Mouse (Mus musculus): Measurements from ENCODE around the gene Gpr22. TPM values are rescaled to one million over a fixed set of nuclear protein-coding genes. Genes with fewer than 3 reads are reported as not detected.

Gpr22 gene
- polyA plus RNA-seq (2012; rRNA removed) (0.01 TPM in 1 of 2 replicates, not detected in the other), polyA plus RNA-seq (2014; fragmentation: Nextera tagmentation; extraction: Ambion mirVana) (0.04 and 0.10 TPM in 2 replicates)

- Histone ChIP-seq H3K4me1 (replicated peaks; ENCODE audit: control insufficient read depth in 2 of 2, insufficient read depth in 2 of 2, low read length in 1 of 2) (no peaks in the 10 kb centered on the region), H3K36me3 (replicated peaks; ENCODE audit: control insufficient read depth, insufficient read depth, low read depth) (no peaks in the 10 kb centered on the region), H3K27ac (no peak within 1 kb of the TSS), H3K4me3 (ENCODE audit: insufficient read depth in 1 of 2, low read depth in 2 of 2, low read length in 2 of 2) (no peak within 1 kb of the TSS), H3K27me3 (ENCODE audit: control insufficient read depth, insufficient read depth, low read length) (no peaks in the 10 kb centered on the region), H3K4me2 (ENCODE audit: low read depth) (no peak within 1 kb of the TSS), H3K9ac (replicated peaks) (no peak within 1 kb of the TSS), H3K9me3 (ENCODE audit: control insufficient read depth, low read length) (no peaks in the 10 kb centered on the region)
- DNase-seq (ENCODE audit: low read depth in 3 of 3, low spot score in 3 of 3) (no peak), ATAC-seq (ENCODE audit: insufficient read depth) (no peak)
- 58% methylated on average over 6 of the region's 6 CpGs for WGBS (ENCODE audit: insufficient replicate concordance)
- TF ChIP-seq CTCF (IDR thresholded peaks at IDR 0.05; ENCODE audit: low read depth), result no peak
- no peak for TF ChIP-seq EP300 (IDR thresholded peaks at IDR 0.05; ENCODE audit: low read depth)
These were observed at the start of gene Gpr22 for GRCm38 (mm10) chr12:31713600-31713999. TSS of gene Gpr22 (minus strand) at chr12:31713947.

DNA sequence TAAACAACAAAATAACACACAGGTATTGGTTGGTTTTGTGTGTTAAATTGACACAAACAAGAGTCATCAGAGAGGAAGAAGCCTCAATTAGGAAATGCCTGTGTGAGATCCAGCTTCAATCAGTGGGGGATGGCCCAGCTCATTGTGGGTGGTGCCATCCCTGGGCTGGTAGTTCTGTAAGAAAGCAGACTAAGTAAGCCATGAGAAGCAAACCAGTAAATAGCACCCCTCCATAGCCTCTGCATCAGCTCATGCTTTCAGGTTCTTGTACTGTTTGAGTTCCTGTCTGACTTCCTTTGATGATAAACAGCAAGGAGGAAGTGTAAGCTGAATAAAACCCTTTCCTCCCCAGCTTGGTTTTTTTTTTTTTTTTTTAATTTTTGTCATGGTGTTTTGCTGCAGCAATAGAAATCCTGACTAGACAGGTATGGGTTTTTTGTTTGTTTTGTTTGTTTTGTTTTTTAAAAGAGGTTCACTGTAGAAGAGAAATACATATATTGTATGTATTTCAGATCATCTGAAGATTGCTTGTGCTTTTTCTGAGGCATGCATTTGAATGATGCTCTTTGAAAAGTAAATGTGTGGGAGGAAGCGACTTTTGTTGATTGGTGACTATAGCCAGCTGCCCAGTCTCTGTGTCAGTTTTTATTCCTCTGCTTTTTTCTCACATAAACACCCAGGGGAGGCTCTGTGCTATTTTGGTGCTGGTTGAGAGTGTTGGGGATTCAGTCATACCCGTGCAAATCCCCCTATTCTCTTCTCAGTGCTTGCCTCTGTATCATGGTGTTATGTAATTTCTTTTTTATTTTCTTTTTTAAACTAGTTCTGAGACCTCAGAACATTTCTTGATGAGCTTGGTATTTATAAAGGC lies 42.4 kb upstream of the Gpr22 start:
- no peaks in the 10 kb centered on the region for H3K9me3 ChIP-seq (ENCODE audit: control insufficient read depth, low read length)
- no peaks in the 10 kb centered on the region for H3K36me3 ChIP-seq (replicated peaks; ENCODE audit: control insufficient read depth, insufficient read depth, low read depth)
- ATAC-seq (ENCODE audit: insufficient read depth) (no peak), DNase-seq (ENCODE audit: low read depth in 3 of 3, low spot score in 3 of 3) (no peak)
- H3K4me2 ChIP-seq (ENCODE audit: low read depth), result no peak overlapping the region
- no peak overlapping the region for H3K9ac ChIP-seq (replicated peaks)
- H3K4me3 ChIP-seq (ENCODE audit: insufficient read depth in 1 of 2, low read depth in 2 of 2, low read length in 2 of 2), result no peak overlapping the region
- TF ChIP-seq CTCF (IDR thresholded peaks at IDR 0.05; ENCODE audit: low read depth) (no peak), EP300 (IDR thresholded peaks at IDR 0.05; ENCODE audit: low read depth) (no peak)
- H3K27ac ChIP-seq, result no peak overlapping the region
- WGBS (ENCODE audit: insufficient replicate concordance), result 51% methylated on average over 2 of the region's 2 CpGs
- no peaks in the 10 kb centered on the region for H3K4me1 ChIP-seq (replicated peaks; ENCODE audit: control insufficient read depth in 2 of 2, insufficient read depth in 2 of 2, low read length in 1 of 2)
- H3K27me3 ChIP-seq (ENCODE audit: control insufficient read depth, insufficient read depth, low read length), result no peaks in the 10 kb centered on the region

- no peak overlapping the region for H3K27ac ChIP-seq
- no peak overlapping the region for H3K9ac ChIP-seq (replicated peaks)
- H3K9me3 ChIP-seq (ENCODE audit: control insufficient read depth, low read length), result no peaks in the 10 kb centered on the region
- 70% methylated on average over 2 of the region's 2 CpGs for WGBS (ENCODE audit: insufficient replicate concordance)
- DNase-seq (ENCODE audit: low read depth in 3 of 3, low spot score in 3 of 3) (no peak), ATAC-seq (ENCODE audit: insufficient read depth) (no peak)
- H3K4me1 ChIP-seq (replicated peaks; ENCODE audit: control insufficient read depth in 2 of 2, insufficient read depth in 2 of 2, low read length in 1 of 2), result no peaks in the 10 kb centered on the region
- H3K4me3 ChIP-seq (ENCODE audit: insufficient read depth in 1 of 2, low read depth in 2 of 2, low read length in 2 of 2), result no peak overlapping the region
- H3K36me3 ChIP-seq (replicated peaks; ENCODE audit: control insufficient read depth, insufficient read depth, low read depth), result no peaks in the 10 kb centered on the region
- TF ChIP-seq EP300 (IDR thresholded peaks at IDR 0.05; ENCODE audit: low read depth) (no peak), CTCF (IDR thresholded peaks at IDR 0.05; ENCODE audit: low read depth) (no peak)
- H3K27me3 ChIP-seq (ENCODE audit: control insufficient read depth, insufficient read depth, low read length), result no peaks in the 10 kb centered on the region
- H3K4me2 ChIP-seq (ENCODE audit: low read depth), result no peak overlapping the region
These were observed 40.7 kb upstream of the Gpr22 start for GRCm38 (mm10) chr12:31754465-31754864.

DNA sequence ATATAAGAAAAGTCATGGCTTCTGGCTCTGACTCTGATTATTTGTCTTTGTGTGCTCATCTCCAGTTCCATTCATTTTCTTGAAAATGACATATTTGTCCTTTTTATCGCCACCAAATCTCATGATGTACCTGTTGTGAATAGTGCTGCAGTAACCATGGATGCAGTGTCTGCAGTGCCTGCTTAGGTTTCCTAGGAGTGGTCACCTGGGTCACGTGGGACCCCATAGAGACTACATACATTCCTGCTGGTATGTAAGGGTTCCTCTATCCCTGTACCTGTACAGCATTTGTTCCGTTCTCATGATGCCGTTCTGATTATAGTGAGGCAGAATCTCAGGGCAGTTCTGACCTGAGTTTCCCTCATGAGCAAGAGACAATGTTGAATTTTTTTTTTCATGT lies 36.1 kb upstream of the Gpr22 start:
- ATAC-seq (ENCODE audit: insufficient read depth), result no peak
- Histone ChIP-seq H3K4me2 (ENCODE audit: low read depth) (no peak overlapping the region), H3K36me3 (replicated peaks; ENCODE audit: control insufficient read depth, insufficient read depth, low read depth) (no peaks in the 10 kb centered on the region), H3K27ac (no peak overlapping the region), H3K27me3 (ENCODE audit: control insufficient read depth, insufficient read depth, low read length) (no peaks in the 10 kb centered on the region), H3K4me3 (ENCODE audit: insufficient read depth in 1 of 2, low read depth in 2 of 2, low read length in 2 of 2) (no peak overlapping the region), H3K4me1 (replicated peaks; ENCODE audit: control insufficient read depth in 2 of 2, insufficient read depth in 2 of 2, low read length in 1 of 2) (no peaks in the 10 kb centered on the region), H3K9ac (replicated peaks) (no peak overlapping the region), H3K9me3 (ENCODE audit: control insufficient read depth, low read length) (no peaks in the 10 kb centered on the region)
- TF ChIP-seq CTCF (IDR thresholded peaks at IDR 0.05; ENCODE audit: low read depth) (no peak), EP300 (IDR thresholded peaks at IDR 0.05; ENCODE audit: low read depth) (no peak)
- 75% methylated on average over 4 of the region's 4 CpGs for WGBS (ENCODE audit: insufficient replicate concordance)
- DNase-seq (ENCODE audit: low read depth in 3 of 3, low spot score in 3 of 3), result no peak

DNA sequence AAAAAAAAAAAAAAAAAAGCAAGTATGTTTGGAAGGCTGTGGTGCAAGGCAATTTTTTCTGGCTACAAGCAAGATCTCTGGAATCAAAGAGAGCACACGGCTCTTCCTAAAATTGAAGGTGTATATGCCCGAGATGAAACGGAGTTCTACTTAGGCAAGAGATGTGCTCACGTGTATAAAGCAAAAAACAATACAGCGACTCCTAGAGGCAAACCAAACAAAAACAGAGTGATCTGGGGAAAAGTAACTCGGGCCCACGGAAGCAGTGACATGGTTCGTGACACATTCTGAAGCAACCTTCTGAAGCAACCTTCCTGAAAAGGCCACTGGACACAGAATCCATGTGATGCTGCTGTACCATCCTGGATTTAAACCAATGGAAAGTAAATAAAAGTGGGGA lies 33.6 kb upstream of the Gpr22 start:
- Histone ChIP-seq H3K36me3 (replicated peaks; ENCODE audit: control insufficient read depth, insufficient read depth, low read depth) (no peaks in the 10 kb centered on the region), H3K4me2 (ENCODE audit: low read depth) (no peak overlapping the region), H3K9ac (replicated peaks) (no peak overlapping the region), H3K27me3 (ENCODE audit: control insufficient read depth, insufficient read depth, low read length) (no peaks in the 10 kb centered on the region), H3K9me3 (ENCODE audit: control insufficient read depth, low read length) (no peaks in the 10 kb centered on the region), H3K4me1 (replicated peaks; ENCODE audit: control insufficient read depth in 2 of 2, insufficient read depth in 2 of 2, low read length in 1 of 2) (no peaks in the 10 kb centered on the region), H3K4me3 (ENCODE audit: insufficient read depth in 1 of 2, low read depth in 2 of 2, low read length in 2 of 2) (no peak overlapping the region), H3K27ac (no peak overlapping the region)
- ATAC-seq (ENCODE audit: insufficient read depth) (no peak), DNase-seq (ENCODE audit: low read depth in 3 of 3, low spot score in 3 of 3) (no peak)
- TF ChIP-seq EP300 (IDR thresholded peaks at IDR 0.05; ENCODE audit: low read depth) (no peak), CTCF (IDR thresholded peaks at IDR 0.05; ENCODE audit: low read depth) (no peak)
- WGBS (ENCODE audit: insufficient replicate concordance), result 74% methylated on average over 8 of the region's 8 CpGs
